Mouse (Mus musculus): ENCODE data around the gene Fkbp10.

Gene Fkbp10

GRCm38 (mm10) chr11:100414914-100415822 is at the start of gene Fkbp10:
Fkbp10 (plus strand) TSS chr11:100415697.
- DNase-seq (ENCODE audit: low read depth, low spot score) = peak; percentile 62

- DNase-seq (ENCODE audit: low read depth, low spot score) = no peak
Measured at GRCm38 (mm10) chr11:100369145-100369544, 46.4 kb upstream of the Fkbp10 start.

GRCm38 (mm10) chr11:100369822-100370221 is 45.7 kb upstream of the Fkbp10 start:
- DNase-seq (ENCODE audit: low read depth, low spot score) = no peak

DNA sequence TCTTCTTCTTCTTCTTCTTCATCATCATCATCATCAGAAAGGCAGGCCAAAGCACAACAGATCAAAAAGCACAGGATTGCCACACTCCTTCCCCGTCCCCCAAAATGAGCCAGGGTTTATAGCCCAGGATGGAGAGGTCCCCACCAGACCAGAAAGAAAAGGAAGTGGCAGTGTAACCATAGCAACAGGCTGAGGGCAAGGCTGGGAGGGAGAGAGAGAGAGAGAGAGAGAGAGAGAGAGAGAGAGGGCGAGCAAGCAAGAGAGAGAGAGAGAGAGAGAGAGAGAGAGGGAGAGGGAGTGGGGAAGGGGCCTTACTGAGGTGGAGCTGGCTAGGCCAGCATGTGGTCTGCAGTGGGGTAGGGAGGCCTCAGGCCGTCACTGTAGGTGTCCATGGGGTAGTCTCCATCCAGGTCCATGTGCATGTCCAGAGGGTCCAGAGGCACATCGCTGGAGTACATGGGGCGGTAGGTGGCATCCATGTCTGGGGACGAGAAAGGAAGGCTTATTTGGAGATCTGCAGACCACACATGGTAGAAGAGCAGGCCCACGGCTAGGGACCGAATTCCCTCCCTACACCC is 43.4 kb upstream of the Fkbp10 start:
- no peak for DNase-seq (ENCODE audit: low read depth, low spot score)

DNA sequence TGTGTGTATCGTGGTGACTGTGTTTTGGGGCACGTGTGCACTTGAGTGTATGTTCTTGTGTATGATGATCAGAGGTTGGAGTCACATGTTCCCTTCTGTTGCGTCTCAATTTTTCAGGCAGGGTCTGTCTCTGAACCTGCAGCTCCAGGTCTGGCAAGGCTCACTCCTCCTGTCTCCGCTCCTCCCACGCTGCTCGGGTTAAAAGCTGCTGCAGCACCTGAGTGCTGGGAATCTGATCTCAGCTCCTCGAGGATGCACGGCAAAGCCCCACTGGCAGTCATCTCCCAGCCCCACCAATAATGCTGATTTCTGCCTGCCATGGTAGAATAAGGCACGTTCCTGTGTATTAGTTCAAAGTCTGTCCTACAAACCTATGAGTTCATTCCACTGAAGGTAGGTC is 40.4 kb upstream of the Fkbp10 start:
- peak; percentile 70 for DNase-seq (ENCODE audit: low read depth, low spot score)

GRCm38 (mm10) chr11:100376005-100376404 is 39.5 kb upstream of the Fkbp10 start:
- peak; percentile 98 for DNase-seq (ENCODE audit: low read depth, low spot score)

GRCm38 (mm10) chr11:100376746-100377389 is 38.6 kb upstream of the Fkbp10 start:
- peak; percentile 77 for DNase-seq (ENCODE audit: low read depth, low spot score)

GRCm38 (mm10) chr11:100377989-100378388 is 37.5 kb upstream of the Fkbp10 start:
- no peak for DNase-seq (ENCODE audit: low read depth, low spot score)

DNA sequence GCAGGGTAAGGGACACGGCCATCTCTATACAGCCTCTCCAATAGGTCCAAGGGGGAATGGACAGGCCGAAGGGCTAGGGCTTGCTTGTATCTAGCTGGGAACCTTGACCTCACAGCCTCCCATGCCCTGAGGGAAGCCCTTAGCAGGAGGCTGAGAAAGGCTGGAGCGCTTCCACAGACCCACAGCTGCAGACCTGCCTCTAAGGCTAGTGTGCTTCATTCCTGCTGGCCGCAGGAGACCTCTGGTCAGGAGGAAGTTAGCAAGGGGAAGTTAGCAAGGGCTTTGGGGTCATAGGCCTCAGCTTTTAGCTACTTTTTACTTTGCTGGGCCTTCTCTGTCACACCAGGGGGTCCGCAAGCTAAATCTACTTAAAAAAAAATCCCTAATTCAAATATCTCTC is 37.1 kb upstream of the Fkbp10 start:
- no peak for DNase-seq (ENCODE audit: low read depth, low spot score)

DNA sequence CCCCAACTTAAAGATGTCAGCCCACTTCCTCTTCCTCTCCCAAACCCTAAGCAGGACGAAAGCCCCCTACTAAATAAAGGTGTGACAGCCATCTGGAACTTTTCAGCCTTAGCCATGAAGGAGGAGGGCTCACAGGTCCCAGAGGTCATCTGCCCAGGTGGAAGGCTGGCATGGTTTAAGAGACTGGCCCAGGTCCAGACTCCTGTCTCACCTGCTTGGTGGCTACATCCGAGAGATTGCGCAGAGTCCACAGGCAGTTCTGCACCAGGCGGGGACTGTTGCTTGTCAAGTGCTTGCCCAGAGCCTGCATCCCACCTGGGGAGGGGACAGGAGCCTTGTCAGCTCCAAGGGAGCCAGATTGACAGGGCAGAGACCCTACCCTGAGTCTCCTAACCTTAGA is 36.2 kb upstream of the Fkbp10 start:
- DNase-seq (ENCODE audit: low read depth, low spot score) = no peak

GRCm38 (mm10) chr11:100382682-100383081 is 32.8 kb upstream of the Fkbp10 start:
- DNase-seq (ENCODE audit: low read depth, low spot score) = no peak

DNA sequence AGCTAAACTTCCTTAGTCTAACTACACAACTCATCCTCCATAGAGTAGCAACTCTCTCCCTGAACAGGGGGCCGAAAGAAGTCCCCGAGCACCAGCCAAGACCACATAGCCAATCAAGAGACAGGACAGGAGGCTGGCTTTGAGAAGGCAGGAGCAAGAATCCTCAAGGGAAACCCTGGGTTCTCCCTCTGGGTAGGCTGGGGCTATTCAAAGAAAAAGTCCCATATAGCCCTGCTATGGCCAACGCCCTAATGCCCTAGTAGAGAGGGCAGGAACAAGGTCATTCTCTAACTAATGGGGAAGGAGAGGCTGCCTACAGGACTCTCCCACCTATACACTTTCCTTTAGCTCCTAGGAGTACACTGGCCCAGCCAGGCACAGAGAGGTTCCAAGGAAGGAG is 30.5 kb upstream of the Fkbp10 start:
- DNase-seq (ENCODE audit: low read depth, low spot score) = peak; percentile 78

DNA sequence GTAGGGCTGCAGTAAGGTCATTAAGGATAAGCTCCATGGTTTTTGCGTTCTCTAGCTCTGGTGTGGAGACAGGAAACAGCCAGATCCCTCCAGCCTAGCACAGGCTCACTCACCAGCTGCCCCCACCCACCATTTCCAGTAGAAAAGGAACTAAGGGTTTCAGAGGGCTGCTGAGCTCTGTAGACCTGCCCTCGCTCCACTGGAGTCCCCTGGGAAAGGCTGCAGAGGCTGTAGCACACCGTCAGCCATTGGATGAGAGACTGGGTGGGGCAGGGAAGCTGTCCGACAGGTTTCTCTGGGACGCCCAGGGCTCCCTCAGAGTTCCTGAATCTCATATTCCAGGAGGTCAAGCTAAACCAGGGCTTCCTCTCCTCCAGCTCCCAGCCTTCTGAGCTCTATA is 28.9 kb upstream of the Fkbp10 start:
- DNase-seq (ENCODE audit: low read depth, low spot score) = peak; percentile 90

DNA sequence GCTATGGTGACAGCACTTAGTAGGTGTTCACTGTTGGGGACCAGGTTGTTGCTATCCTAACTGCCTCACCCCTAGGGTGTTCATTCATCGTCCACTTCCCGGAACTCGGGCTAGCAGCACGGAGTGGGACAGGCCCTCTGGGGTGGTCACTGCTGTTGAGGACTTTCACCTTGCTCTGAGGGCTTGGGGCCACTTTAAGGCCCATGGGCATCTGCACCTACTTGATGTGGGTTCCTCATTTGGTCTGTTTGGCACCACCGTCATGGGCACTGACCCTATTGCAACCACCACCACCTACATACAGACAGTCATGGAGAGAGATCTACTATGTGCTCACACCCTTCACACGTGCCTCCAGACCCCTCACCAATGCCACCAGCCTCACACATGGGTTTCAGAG is 28.4 kb upstream of the Fkbp10 start:
- no peak for DNase-seq (ENCODE audit: low read depth, low spot score)

DNA sequence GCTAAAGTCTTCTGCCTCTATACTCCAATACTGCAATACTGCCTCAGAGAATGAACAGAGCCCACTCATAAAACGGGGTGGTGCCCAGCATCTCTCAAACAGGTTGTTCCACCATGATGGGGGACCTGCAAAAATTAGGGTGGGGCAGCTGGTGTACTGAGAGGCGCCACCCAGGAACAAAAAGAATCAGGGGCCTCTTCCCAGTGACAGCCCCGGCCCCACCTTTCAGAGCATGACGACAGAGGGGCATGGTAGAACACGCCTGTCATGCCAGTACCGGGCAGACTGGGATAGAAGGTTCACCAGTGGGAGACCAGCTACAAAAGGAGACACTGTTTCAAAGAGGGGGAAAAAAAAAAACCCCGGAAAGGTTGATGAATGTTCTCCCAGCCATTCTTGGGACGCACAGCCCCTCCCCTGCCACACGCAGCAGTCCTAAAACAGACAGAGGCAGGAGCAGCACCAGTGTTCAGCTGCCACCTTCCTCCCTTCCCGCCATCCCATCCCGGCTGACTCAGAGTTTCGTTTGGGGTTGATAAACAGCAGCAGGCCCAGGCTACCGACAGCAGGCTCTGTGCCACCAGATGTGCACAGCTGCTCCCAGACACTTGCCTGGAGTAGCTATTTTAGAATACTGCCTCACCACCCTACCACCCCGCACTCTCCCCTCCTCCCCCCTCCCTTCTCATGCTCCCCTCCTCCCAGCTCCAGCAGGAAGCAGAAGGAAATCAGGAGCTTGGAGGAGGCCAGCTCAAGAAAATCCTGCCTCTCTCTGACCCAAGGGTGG is 27.7 kb upstream of the Fkbp10 start:
- DNase-seq (ENCODE audit: low read depth, low spot score) = no peak

GRCm38 (mm10) chr11:100388588-100388987 is 26.9 kb upstream of the Fkbp10 start:
- no peak for DNase-seq (ENCODE audit: low read depth, low spot score)

GRCm38 (mm10) chr11:100389931-100390445 is 25.5 kb upstream of the Fkbp10 start:
- peak; percentile 85 for DNase-seq (ENCODE audit: low read depth, low spot score)

DNA sequence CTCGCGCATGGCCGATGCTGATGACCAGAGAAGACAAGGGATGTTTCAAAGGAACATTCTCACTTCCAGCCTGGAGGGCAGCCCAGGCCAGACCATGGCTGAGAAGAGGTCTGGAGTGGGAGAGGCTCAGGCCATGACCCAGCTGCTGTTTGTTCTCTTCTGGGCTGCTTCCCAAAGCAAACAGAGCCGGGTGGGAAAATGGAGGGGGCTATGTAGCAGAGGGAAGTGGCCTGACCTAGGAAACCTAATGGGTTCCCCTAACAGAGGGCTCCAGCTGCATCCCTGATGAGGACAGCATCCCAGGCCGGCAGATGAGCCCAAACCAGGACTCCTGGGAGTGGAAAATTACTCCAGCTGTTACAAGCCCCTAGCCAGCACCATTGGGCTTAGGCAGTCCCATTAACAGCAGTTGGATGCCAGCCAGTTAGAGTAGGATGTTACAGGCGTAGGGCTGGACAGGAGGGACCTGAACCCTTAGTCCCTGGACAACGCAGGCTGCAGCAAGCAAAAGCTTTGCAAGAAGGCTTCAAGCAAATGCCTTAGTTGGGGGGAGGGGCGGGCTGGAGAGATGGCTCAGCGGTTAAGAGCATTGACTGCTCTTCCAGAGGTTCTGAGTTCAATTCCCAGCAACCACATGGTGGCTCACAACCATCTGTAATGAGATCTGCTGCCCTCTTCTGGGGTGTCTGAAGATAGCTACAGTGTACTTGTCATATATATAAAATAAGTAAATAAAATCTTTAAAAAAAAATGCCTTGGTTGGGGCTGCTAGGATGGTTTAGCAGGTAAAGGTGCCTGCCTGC is 24.2 kb upstream of the Fkbp10 start:
- peak; percentile 68 for DNase-seq (ENCODE audit: low read depth, low spot score)

- no peak for DNase-seq (ENCODE audit: low read depth, low spot score)
Measured at GRCm38 (mm10) chr11:100391884-100392345, 23.6 kb upstream of the Fkbp10 start.

DNA sequence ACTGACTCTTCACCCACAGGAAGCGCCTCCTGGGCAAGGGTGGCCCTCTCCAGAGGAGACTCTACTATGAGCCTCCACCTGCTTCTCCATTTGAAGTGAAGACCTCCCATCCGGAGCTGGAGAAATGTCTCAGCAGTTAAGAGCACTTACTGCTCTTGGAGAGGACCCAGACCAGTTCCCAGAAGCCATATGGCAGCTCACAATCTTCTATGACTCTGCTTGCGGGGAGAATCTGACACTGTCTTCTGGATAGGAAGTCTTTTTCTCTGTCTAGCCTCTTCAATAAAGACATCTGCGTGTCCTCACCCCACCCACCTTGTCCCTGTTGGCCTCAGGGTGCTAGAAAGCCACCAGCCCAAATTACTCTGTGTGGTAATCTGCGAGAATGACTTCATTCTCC is 22.5 kb upstream of the Fkbp10 start:
- no peak for DNase-seq (ENCODE audit: low read depth, low spot score)

DNA sequence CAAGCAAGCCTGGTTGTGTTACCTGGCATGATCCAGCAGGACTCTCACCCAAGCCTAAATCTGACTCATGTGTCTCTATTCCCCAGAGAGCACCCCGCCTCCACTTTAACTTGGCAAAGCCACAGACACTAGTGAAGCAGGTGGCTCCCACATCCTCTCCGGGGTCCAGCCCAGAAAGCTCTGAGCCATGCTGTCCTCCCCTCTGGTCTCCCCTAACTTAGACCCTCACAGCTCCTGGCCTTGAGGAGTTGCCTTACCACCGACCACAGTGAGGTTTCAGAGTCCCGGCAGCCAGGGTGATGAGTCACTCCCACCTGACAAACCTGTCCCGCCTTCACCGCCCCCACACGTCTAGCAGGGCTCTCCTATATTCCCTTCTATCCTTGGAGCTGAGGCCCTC is 21.8 kb upstream of the Fkbp10 start:
- no peak for DNase-seq (ENCODE audit: low read depth, low spot score)

Measured in ES-CJ7 (cell line).